Mouse (Mus musculus) stomach, postnatal 0 days (tissue): ENCODE results near the gene Atraid.

Experiments used
- CTCF ChIP-seq: IDR thresholded peaks from 2 replicates; pipeline ENCODE4 v1.5.1; 2016; ENCODE audit warnings: antibody characterized with exemption, low read depth, mild to moderate bottlenecking, moderate library complexity
- EP300 ChIP-seq: optimal IDR thresholded peaks from 2 replicates; pipeline ENCODE3; 2016; ENCODE audit warnings: antibody characterized with exemption

GRCm38 (mm10) chr5:31048763-31049641 lies 890 bp downstream of the Atraid start, which contains the start of gene Slc5a6:
- TF ChIP-seq CTCF: peak; percentile 75
- TF ChIP-seq EP300: no peak
